Mouse (Mus musculus) neutrophil, adult 5-6 weeks (primary cell): ENCODE data around the gene Nlrp6. TPM values are rescaled to one million over a fixed set of nuclear protein-coding genes. Genes with fewer than 3 reads are reported as not detected.
A peak's percentile ranks its signal among the peaks of the same experiment; 100 is the strongest.
"Not testable (repeated sequence)": the region's sequence is repeated elsewhere in the genome, so short reads cannot be mapped to it uniquely, and the experiment has no call there.

Source experiments
- ATAC-seq: fragments of 151-379, 151-347 bp; 2 replicates; pipeline ENCODE4 v1.8.0; 2017; ENCODE audit warnings: mild to moderate bottlenecking, moderate TSS enrichment; ENCODE audit not compliant: insufficient number of reproducible peaks, poor library complexity, low FRiP score, severe bottlenecking; ENCODE audit errors: extremely low read depth
- total RNA-seq: library from RNA; stranded (forward); fragments of 200-1000 nt; gene quantifications from 2 replicates; pipeline ENCODE4 v1.2.3, GENCODE M21; 2017

Gene Nlrp6
- total RNA-seq, 1 experiment from 2014 or later: 0.47 TPM

DNA sequence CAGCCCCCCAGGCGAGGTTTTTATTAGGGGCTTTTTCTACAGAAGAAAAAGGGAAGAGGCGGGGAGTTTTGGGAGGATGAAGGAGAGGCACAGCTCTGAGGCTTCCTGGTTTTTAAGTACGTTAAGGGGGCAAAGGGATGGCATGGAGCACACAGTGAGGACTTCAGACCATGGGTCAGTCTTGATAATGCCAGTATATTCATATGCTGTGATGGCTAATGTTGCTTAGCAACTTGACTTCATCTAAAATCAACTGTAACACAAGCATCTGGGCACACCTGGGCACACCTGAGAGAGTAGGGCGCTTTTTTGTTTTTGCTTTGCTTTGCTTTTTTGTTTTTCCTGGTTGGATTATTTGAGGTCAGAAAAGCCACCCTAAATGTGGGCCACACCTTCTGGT lies 46.2 kb downstream of the Nlrp6 start, which contains the start of gene Ifitm1:
Gene Ifitm1, plus strand, starts transcription at position 301 of the 400 bp plus-strand sequence.
- no peak for ATAC-seq

DNA sequence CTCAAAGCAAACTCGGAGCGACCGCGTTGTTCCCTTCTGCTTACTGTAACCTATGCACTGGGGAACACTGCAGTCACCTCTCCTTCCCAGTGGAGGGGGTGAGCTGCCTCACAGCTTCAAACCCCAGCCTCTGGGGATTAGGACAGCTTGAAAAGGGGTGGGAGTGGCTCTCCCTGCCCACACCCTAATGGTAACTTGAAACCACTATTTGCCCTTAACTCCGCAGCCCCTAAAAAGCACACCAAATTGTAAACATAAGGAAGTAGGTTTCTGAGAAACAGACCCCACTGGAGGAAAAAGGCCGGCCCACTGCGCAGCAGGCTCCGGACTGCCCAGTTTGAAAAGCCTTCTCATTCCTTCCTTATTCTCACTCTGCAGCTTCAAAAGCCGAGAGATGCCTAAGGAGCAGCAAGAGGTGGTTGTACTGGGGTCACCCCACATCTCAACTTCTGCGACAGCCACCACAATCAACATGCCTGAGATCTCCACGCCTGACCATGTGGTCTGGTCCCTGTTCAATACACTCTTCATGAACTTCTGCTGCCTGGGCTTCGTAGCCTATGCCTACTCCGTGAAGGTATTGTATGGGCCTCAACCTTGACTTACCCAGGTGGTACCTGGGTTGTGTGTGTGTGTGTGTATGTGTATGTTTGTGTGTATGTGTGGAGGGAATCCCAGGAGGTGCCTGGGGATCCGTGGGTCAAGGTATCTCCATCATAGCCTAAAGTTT lies 47.3 kb downstream of the Nlrp6 start:
- ATAC-seq: peak; percentile 50

DNA sequence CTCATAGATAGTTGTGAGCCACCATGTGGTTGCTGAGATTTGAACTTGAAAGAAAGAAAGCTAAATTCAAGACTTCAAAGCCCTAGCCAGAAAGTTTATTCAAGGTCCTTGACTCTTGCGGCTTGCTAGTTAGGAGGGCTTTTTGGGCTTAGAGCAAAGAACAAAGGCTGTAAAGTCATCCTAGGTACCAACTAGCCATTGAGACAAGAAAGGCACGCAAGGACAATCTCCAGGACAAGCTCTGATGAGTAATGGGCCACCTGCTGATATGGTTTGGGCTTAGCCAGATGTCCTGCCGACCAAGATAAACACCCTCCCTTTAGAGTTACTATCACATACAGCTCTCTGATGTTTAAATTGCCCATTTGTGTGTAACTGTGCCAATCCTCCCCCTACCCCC lies 48.0 kb downstream of the Nlrp6 start:
- not testable (repeated sequence) for ATAC-seq

DNA sequence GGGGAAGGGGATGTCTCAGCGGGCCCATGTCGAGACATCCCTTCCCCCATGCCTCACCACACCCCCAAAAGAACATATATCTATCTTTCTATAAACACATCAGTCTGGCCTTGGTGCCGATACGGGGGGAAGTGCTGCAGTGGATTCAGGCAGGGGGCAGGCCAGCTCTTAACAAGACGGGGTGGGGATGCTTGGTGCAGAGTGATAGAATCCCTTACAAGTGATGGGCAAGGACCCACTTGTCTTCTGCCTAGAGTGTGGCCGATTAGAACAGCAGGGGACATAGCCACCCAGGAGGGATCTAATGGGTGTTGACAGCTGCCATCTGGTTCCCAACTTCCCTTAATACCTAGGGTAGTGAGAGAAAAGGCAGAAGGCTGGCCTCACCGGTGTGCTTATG lies 50.2 kb downstream of the Nlrp6 start:
- no peak for ATAC-seq

DNA sequence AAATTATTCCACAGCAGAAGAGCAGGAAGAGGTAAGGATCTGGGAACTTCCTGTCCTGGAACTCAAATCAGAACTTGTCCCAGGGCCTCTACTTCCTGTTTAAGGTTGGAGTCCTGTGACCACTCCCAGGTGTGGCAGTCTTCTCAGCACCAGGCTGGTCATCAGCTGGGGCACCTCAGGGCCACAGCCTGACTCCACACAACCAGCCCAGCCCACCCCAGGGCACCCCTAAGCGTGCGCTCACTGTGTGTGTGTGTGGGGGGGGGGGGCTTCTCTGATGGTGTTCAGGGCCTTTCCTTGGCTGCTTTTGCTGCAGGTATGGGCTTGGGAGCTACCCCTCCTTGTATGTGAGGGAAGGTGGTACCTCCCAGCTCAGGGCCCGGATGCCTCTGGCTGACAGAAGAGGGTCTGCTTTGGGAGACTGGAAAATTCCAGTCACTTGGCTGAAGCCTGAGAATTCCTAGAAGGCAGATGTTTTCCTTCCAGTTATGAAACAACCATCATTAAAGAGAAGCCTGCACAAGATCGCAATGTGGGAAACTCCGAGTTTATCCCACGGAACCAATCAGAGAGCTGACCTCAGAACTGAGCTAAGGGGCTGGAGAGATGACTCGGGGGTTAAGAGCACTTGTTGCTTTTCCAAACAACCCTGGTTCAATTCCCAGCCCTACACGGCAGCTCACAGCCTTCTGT lies 50.9 kb downstream of the Nlrp6 start:
- ATAC-seq: no peak

DNA sequence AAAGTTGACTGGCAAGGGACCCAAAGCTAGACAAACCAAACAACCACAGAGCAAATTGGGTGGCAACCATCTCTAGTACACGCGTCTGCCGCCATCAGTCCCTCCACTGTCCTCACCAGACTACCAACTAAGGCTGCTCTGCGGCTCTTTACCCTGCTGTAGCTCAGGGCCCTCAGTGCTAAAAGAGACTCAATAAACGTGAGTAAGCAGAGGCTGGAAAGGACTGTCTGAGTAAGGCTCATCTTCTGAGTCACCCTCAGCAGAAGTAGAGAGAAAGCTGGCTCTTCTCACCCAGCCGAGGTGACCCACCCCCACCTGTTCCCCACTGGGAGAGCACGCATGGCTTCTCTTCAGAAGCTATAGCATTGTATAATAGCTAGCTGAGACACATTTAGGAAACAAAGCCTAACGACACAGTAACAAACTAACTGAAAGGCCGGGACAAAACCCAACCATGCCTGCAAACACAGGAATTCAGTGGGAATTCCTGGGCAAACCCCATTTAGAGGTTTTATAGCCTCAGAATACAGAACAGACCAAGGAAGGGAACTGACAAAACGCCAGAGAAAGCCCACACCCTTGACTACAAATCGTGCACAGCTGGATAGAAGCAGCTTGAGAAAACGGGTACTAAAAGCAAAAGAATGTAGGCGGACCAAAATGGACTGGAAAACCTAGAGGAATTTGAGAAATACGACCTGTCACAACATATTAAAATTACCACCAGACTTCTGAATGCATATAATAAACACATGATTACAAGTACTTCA lies 52.9 kb downstream of the Nlrp6 start:
- no peak for ATAC-seq

DNA sequence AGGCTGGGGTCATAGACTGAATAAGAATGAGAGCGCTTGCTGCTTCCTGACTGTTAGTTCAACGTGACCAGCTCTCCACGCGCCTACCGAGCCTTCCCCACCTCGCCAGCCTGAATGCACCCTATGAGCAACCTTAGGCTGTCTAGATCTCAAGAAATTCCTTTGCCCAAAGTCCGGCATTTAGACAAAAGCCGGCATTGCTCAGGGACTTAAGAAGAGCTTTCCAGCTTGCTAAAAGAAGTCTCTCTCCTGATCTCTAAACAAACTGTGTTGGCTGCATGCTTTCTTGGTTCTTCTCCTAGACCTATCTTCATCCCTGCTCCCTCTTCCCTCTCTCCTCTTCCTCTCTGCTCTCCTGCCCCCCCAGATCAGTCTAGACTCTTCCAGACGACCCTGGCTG lies 54.2 kb downstream of the Nlrp6 start:
- no peak for ATAC-seq

DNA sequence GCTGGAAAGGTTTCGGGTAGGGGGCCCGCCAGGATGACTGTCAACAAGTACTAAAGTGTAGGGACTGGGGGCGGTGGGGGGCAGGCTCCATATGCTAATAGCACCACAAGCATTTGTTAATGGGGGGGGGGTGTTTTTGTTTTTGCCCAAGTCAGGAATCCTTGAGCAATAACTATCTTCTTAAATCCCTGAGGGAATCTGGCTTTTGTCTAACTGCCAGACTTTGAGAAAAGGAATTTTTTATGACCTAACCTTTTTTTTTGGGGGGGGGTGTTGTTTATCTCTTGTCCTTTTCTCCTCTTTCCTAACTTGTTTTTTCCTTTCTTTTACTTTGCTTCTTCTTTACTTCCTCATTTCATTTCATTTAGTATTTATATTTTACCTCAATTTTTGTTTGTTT lies 54.8 kb downstream of the Nlrp6 start:
- ATAC-seq: no peak

DNA sequence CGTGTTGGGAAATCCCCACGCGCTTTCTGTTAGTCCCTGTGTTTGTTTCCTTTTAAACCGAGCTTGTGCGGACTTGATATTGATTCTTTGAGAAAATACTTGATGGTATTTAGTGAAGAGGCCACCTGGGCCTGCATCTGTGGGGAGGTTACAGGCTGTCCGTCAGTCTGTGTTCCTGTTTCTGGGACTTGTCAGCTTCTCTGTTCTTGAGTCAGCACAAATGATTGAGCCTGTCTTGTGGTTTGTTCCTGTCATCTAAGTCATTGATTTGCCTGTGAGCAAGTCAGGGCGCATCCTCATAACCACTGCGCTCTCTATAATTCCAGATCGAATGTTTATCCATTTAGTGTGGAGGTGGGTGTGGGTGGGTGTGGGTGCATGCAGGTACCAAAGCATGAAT lies 56.0 kb downstream of the Nlrp6 start:
- ATAC-seq: peak; percentile 62

Other genes with a start within 250 kb of the Nlrp6 start
- not detected in 2 replicates for gene Olfr45, start 239.0 kb upstream of the Nlrp6 start, total RNA-seq
- not detected in 2 replicates for gene Olfr541, start 223.6 kb upstream of the Nlrp6 start, total RNA-seq
- not detected in 2 replicates for gene Cyp2e1, start 157.2 kb upstream of the Nlrp6 start, total RNA-seq
- gene Syce1, start 133.1 kb upstream of the Nlrp6 start, total RNA-seq: not detected in 2 replicates
- not detected in 2 replicates for gene Zfp941, start 98.7 kb upstream of the Nlrp6 start, total RNA-seq
- gene Urah, start 85.9 kb upstream of the Nlrp6 start, total RNA-seq: not detected in 2 replicates
- not detected in 2 replicates for gene Scgb1c1, start 75.4 kb upstream of the Nlrp6 start, total RNA-seq
- gene Odf3, start 73.1 kb upstream of the Nlrp6 start, total RNA-seq: not detected in 2 replicates
- gene Gm45785, start 64.6 kb upstream of the Nlrp6 start, total RNA-seq: not detected in 2 replicates
- gene Ric8a, start 63.9 kb upstream of the Nlrp6 start, total RNA-seq: 120 and 128 TPM in 2 replicates
- 28.3 and 47.1 TPM in 2 replicates for gene Bet1l, start 63.3 kb upstream of the Nlrp6 start, total RNA-seq
- gene Psmd13, start 38.9 kb upstream of the Nlrp6 start, total RNA-seq: 96.6 and 110 TPM in 2 replicates
- 14.5 and 20.1 TPM in 2 replicates for gene Sirt3, start 38.6 kb upstream of the Nlrp6 start, total RNA-seq
- gene Cox8b, start 20.5 kb upstream of the Nlrp6 start, total RNA-seq: not detected in 2 replicates
- 15.0 and 17.9 TPM in 2 replicates for gene Pgghg, start 20.5 kb downstream of the Nlrp6 start, total RNA-seq
- gene Ifitm5, start 29.4 kb downstream of the Nlrp6 start, total RNA-seq: 12.8 and 18.0 TPM in 2 replicates
- not detected in 2 replicates for gene Gm45717, start 35.0 kb downstream of the Nlrp6 start, total RNA-seq
- gene Ifitm2, start 35.1 kb downstream of the Nlrp6 start, total RNA-seq: 514 and 537 TPM in 2 replicates
- 416 and 446 TPM in 2 replicates for gene Ifitm1, start 46.3 kb downstream of the Nlrp6 start, total RNA-seq
- gene Ifitm3, start 89.9 kb downstream of the Nlrp6 start, total RNA-seq: 187 and 230 TPM in 2 replicates
- 105 and 120 TPM in 2 replicates for gene Ifitm6, start 97.0 kb downstream of the Nlrp6 start, total RNA-seq
- gene Gm17387, start 108.2 kb downstream of the Nlrp6 start, total RNA-seq: not detected in 2 replicates
- not detected in 2 replicates for gene B4galnt4, start 140.2 kb downstream of the Nlrp6 start, total RNA-seq
- 10.5 and 11.0 TPM in 2 replicates for gene Pkp3, start 157.3 kb downstream of the Nlrp6 start, total RNA-seq
- 21.0 and 21.9 TPM in 2 replicates for gene Sigirr, start 179.7 kb downstream of the Nlrp6 start, total RNA-seq
- not detected in 2 replicates for gene Ano9, start 196.9 kb downstream of the Nlrp6 start, total RNA-seq
- gene Ptdss2, start 201.5 kb downstream of the Nlrp6 start, total RNA-seq: 4.2 and 6.3 TPM in 2 replicates